Mouse (Mus musculus) stomach, postnatal 0 days (tissue): ENCODE data around the gene Mrpl43. TPM values are rescaled to one million over a fixed set of nuclear protein-coding genes. Genes with fewer than 3 reads are reported as not detected.

Source experiments
- ATAC-seq: fragments of 200-750 bp; cut with Nextera tagmentation; 2 replicates; pipeline ENCODE4 v1.8.0; 2017; ENCODE audit not compliant: low FRiP score, low TSS enrichment
- DNase-seq: peaks from one replicate; pipeline ENCODE4 v3.0.0-alpha.2; 2016; ENCODE audit warnings: low spot score
- H3K27ac ChIP-seq: fragments of 300-500 bp; sonication (generic); replicated peaks from 2 replicates; pipeline ENCODE4 v1.5.1; 2014; ENCODE audit warnings: mild to moderate bottlenecking, control low read depth
- H3K27me3 ChIP-seq: fragments of 300-500 bp; sonication (generic); 2 replicates; pipeline ENCODE4 v1.6.1; 2014; ENCODE audit warnings: low read length; ENCODE audit not compliant: control insufficient read depth, insufficient read depth
- H3K36me3 ChIP-seq: fragments of 300-500 bp; sonication (generic); 2 replicates; pipeline ENCODE4 v1.6.1; 2014; ENCODE audit warnings: low read length, mixed read lengths; ENCODE audit not compliant: control insufficient read depth, insufficient read depth
- H3K4me1 ChIP-seq: fragments of 300-500 bp; sonication (generic); replicated peaks from 2 replicates; pipeline ENCODE4 v1.6.1; 2014; ENCODE audit warnings: antibody characterized with exemption; ENCODE audit not compliant: control insufficient read depth, insufficient read depth
- H3K4me2 ChIP-seq: fragments of 300-500 bp; sonication (generic); replicated peaks from 2 replicates; pipeline ENCODE4 v1.6.1; 2014; ENCODE audit warnings: low read depth, mild to moderate bottlenecking, control low read depth, moderate library complexity
- H3K4me3 ChIP-seq: fragments of 300-500 bp; sonication (generic); 2 replicates; pipeline ENCODE4 v1.5.1; 2014; ENCODE audit warnings: low read depth, low read length, control low read depth
- H3K9ac ChIP-seq: fragments of 300-500 bp; sonication (generic); 2 replicates; pipeline ENCODE4 v1.6.1; 2014; ENCODE audit warnings: mild to moderate bottlenecking, low read length, control low read depth, mixed read lengths
- H3K9me3 ChIP-seq: fragments of 300-500 bp; sonication (generic); 2 replicates; pipeline ENCODE4 v1.6.1; 2016; ENCODE audit warnings: low read length; ENCODE audit not compliant: control insufficient read depth
- CTCF ChIP-seq: IDR thresholded peaks from 2 replicates; pipeline ENCODE4 v1.5.1; 2016; ENCODE audit warnings: antibody characterized with exemption, low read depth, mild to moderate bottlenecking, moderate library complexity
- EP300 ChIP-seq: optimal IDR thresholded peaks from 2 replicates; pipeline ENCODE3; 2016; ENCODE audit warnings: antibody characterized with exemption
- WGBS: fragments of 180-500 bp; shearing (Covaris S2); extraction: QIAGEN DNeasy Blood & Tissue Kit; methylation state at CpG from one replicate; pipeline ENCODE4 v1.1.7; 2014; 5-methylcytosine and 5-hydroxymethylcytosine counted together
- polyA plus RNA-seq: library from polyadenylated mRNA; unstranded; fragments of >200 nt; fragmentation: Nextera tagmentation; extraction: Ambion mirVana; gene quantifications from 2 replicates; pipeline ENCODE4 v1.2.1, GENCODE M21; 2015

Gene Mrpl43
- polyA plus RNA-seq, 1 experiment from 2014 or later, result 67.2 TPM

DNA sequence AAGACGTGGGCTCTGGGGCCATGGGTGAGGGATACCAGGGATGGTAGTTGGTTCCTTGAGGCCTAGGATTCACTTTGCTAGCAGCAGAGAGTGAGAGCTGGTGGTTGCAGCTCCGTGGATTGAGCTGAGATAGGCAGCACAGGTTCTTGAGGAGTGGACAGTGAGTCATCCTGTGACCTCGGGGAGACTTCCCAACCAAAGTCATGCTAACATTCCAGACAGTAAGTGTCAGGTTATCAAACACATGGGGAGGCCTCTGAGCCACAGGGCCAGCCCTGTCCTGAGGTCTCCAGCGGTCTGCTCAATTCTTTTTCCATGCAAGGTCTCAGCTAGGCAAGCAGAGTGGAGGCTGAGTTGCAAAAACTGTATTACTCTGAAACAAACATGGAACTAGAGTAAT, 4.4 kb upstream of the Mrpl43 start:
- Histone ChIP-seq H3K4me3 (no peak overlapping the region), H3K27me3 (no peaks in the 10 kb centered on the region), H3K27ac (no peak overlapping the region), H3K4me2 (no peak overlapping the region), H3K4me1 (peaks cover 5% of the 10 kb centered on the region; the same call in 1 of the 2 replicates), H3K9me3 (no peaks in the 10 kb centered on the region), H3K36me3 (peaks cover 3% of the 10 kb centered on the region; the same call in 1 of the 2 replicates), H3K9ac (no peak overlapping the region)
- WGBS, result 86% methylated on average over 4 of the region's 4 CpGs
- DNase-seq (no peak), ATAC-seq (no peak)
- no peak for TF ChIP-seq EP300
- no peak for TF ChIP-seq CTCF

DNA sequence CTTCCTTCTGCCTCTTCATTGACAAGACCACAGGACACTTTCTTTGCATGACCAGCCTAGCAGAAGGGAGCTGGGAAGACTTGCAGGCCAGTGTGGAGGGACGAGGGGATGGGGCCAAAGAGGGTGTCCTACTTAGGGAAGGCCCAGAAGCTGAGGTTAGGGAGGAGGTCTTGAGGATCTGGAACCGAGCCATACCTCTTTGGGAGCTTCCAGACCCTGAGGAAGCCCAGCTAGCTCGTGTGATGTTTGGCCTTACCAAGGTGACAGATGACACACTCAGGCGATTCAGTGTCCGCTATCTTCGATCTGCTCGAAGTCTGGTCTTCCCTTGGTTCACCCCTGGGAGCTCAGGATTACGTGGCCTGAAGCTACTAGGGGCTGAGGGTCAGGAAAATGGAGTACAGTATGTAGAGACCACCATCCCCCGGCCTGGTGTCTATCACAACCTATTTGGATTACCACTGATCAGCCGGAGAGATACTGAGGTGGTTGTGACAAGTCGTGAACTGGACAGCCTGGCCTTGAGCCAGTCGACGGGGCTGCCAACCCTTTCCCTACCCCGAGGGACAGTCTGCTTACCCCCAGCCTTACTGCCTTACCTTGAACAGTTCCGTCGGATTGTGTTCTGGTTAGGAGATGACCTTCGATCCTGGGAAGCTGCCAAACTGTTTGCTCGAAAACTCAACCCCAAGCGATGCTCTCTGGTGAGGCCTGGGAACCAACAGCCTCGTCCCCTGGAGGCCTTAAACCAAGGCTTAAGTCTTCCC, 1.4 kb upstream of the Mrpl43 start:
- no peaks in the 10 kb centered on the region for H3K27me3 ChIP-seq
- H3K27ac ChIP-seq, result no peak overlapping the region
- peak overlapping the region; percentile 88; the same call in 1 of the 2 replicates for H3K9ac ChIP-seq
- H3K4me3 ChIP-seq, result no peak overlapping the region
- H3K9me3 ChIP-seq, result no peaks in the 10 kb centered on the region
- H3K4me2 ChIP-seq, result peak overlapping the region; percentile 89
- peaks cover 3% of the 10 kb centered on the region; the same call in 1 of the 2 replicates for H3K36me3 ChIP-seq
- 80% methylated on average over 20 of the region's 20 CpGs for WGBS
- ATAC-seq, result no peak
- H3K4me1 ChIP-seq, result no peaks in the 10 kb centered on the region
- TF ChIP-seq CTCF (no peak), EP300 (no peak)
- DNase-seq, result no peak

DNA sequence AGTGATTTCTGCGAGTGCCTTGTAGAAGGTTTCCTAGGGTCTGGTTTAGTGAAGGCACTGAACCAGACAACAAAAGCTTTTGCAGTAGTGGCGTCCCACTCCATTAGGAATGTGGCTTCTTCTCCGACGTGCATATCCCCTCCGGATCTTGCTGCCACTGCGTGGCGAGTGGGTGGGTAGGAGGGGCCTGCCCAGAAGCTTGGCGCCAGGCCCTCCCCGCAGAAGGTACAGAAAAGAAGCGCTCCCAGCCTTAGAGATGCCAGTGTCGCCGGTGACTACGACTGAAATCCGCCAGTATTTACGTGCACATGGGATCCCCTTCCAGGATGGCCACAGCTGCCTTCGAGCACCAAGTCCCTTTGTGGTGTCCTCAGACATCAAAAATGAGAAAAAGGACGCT, 779 bp upstream of the Mrpl43 start:
- H3K9ac ChIP-seq, result peak overlapping the region; percentile 88
- H3K4me2 ChIP-seq, result peak overlapping the region; percentile 89
- peak overlapping the region; percentile 93 for H3K4me3 ChIP-seq
- no peaks in the 10 kb centered on the region for H3K27me3 ChIP-seq
- WGBS, result 30% methylated on average over 17 of the region's 17 CpGs
- no peaks in the 10 kb centered on the region for H3K9me3 ChIP-seq
- H3K4me1 ChIP-seq, result no peaks in the 10 kb centered on the region
- no peak for DNase-seq
- no peak for ATAC-seq
- peaks cover 3% of the 10 kb centered on the region; the same call in 1 of the 2 replicates for H3K36me3 ChIP-seq
- H3K27ac ChIP-seq, result peak overlapping the region; percentile 89
- TF ChIP-seq CTCF, result no peak
- no peak for TF ChIP-seq EP300

DNA sequence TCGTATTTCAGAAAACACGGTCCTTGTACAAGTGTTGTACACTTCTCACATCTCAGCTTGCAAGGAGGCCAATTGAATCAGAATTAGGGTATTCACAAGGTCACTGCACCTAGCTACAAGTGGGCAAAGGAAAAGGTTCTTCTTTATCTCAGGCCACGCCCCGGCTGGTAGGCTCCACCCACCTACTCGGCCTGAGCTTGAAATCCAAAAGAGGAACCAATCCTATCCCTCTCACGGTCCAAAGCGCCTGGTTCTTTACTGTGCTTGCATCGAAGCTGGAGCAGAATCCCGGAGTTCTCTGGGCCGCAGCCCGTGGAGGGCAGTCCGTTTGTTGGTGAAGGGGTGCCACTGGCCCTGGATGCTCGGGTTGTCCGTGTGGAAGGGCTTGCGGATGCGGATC, 798 bp downstream of the Mrpl43 start, which contains the start of gene Twnk:
Twnk (plus strand) TSS at position 220 of the 400 bp plus-strand sequence.
- DNase-seq, result peak; percentile 80
- TF ChIP-seq EP300 (no peak), CTCF (no peak)
- Histone ChIP-seq H3K36me3 (peaks cover 2% of the 10 kb centered on the region; the same call in 1 of the 2 replicates), H3K9ac (peak within 1 kb of the TSS; percentile 88), H3K4me1 (no peaks in the 10 kb centered on the region), H3K27ac (peak within 1 kb of the TSS; percentile 89), H3K4me2 (peak within 1 kb of the TSS; percentile 89), H3K4me3 (peak within 1 kb of the TSS; percentile 93), H3K9me3 (no peaks in the 10 kb centered on the region), H3K27me3 (no peaks in the 10 kb centered on the region)
- no peak; the same call in 1 of the 2 replicates for ATAC-seq
- 10% methylated on average over 16 of the region's 16 CpGs for WGBS

DNA sequence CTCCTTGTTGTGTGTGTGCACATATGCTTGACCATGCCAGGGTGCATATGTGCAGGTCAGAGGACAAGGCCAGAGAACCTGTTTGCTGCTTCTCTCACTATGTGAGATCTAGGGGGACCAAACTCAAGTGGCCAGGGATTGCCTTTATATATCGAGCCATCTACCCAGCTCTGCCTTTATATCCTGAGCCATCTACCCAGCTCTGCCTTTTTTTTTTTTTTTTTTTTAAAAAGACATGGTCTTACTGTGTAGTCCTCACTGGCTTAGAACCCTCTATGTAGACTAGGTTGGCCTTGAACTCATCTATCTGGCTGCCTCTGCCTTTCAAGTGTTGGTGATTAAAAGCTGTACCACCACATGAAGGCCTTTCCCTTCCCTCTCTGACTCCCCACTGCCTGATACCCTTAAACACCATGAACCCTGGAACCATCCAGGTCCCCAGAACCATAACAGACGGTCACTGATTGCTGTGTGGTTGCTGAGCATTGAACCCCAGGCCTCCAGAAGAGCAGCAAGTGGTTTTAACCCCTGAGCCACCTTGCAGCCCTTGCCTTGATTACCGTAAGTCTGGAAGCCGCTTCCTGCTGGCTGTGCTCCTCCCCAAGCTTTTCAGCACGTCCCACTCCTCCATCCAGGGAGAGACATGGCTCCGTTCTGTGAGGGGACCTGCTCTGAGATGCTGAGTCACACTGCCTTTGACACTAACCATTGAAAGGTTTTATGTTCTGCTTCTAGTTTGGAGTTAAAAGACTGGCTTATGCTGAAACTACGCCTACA, 2.3 kb downstream of the Mrpl43 start:
- no peak overlapping the region for H3K4me2 ChIP-seq
- H3K4me1 ChIP-seq, result no peaks in the 10 kb centered on the region
- H3K9ac ChIP-seq, result no peak overlapping the region
- peaks cover 2% of the 10 kb centered on the region; the same call in 1 of the 2 replicates for H3K36me3 ChIP-seq
- ATAC-seq (no peak), DNase-seq (no peak)
- no peaks in the 10 kb centered on the region for H3K27me3 ChIP-seq
- H3K4me3 ChIP-seq, result no peak overlapping the region
- no peak overlapping the region for H3K27ac ChIP-seq
- no peaks in the 10 kb centered on the region for H3K9me3 ChIP-seq
- 87% methylated on average over 7 of the region's 7 CpGs for WGBS
- no peak for TF ChIP-seq EP300
- no peak for TF ChIP-seq CTCF
